Mouse (Mus musculus) liver, embryonic 12.5 days (tissue): ENCODE measurements at regions not wholly inside any gene's neighbourhood (a gene's known extent, or its start where the extent isn't known, plus 50 kb on each side); places are given as distances from the start of the nearest gene placed in this dataset.

ENCODE experiments used
- ATAC-seq: fragments of 200-750 bp; cut with Nextera tagmentation; 2 replicates; pipeline ENCODE4 v1.8.0; 2017; ENCODE audit warnings: moderate number of reproducible peaks, mild to moderate bottlenecking, moderate library complexity
- H3K27ac ChIP-seq: fragments of 300-500 bp; sonication (generic); 2 replicates; pipeline ENCODE4 v1.5.1; 2016; ENCODE audit warnings: mild to moderate bottlenecking
- H3K27me3 ChIP-seq: fragments of 300-500 bp; sonication (generic); replicated peaks from 2 replicates; pipeline ENCODE4 v1.6.1; 2016; ENCODE audit warnings: mild to moderate bottlenecking, moderate library complexity
- H3K36me3 ChIP-seq: fragments of 300-500 bp; sonication (generic); 2 replicates; pipeline ENCODE4 v1.6.1; 2016; ENCODE audit warnings: mild to moderate bottlenecking, moderate library complexity
- H3K4me1 ChIP-seq: fragments of 300-500 bp; sonication (generic); 2 replicates; pipeline ENCODE4 v1.6.1; 2016
- H3K4me2 ChIP-seq: fragments of 300-500 bp; sonication (generic); 2 replicates; pipeline ENCODE4 v1.6.1; 2016; ENCODE audit warnings: mild to moderate bottlenecking, moderate library complexity
- H3K4me3 ChIP-seq: fragments of 300-500 bp; sonication (generic); 2 replicates; pipeline ENCODE4 v1.5.1; 2016; ENCODE audit warnings: mild to moderate bottlenecking, moderate library complexity
- H3K9ac ChIP-seq: fragments of 300-500 bp; sonication (generic); 2 replicates; pipeline ENCODE4 v1.6.1; 2016; ENCODE audit warnings: mild to moderate bottlenecking, moderate library complexity
- H3K9me3 ChIP-seq: fragments of 300-500 bp; sonication (generic); replicated peaks from 2 replicates; pipeline ENCODE4 v1.6.1; 2016; ENCODE audit warnings: mild to moderate bottlenecking, moderate library complexity
- WGBS: fragments of 180-500 bp; shearing (Covaris S2); methylation state at CpG from one replicate; pipeline ENCODE4 v1.1.7; 2016; ENCODE audit not compliant: insufficient replicate concordance; 5-methylcytosine and 5-hydroxymethylcytosine counted together

GRCm38 (mm10) chrX:11541011-11541410 is 213.4 kb downstream of the H2al1j start:
- no peak overlapping the region for H3K27ac ChIP-seq
- no peak overlapping the region for H3K4me2 ChIP-seq
- no peaks in the 10 kb centered on the region for H3K36me3 ChIP-seq
- H3K9ac ChIP-seq: no peak overlapping the region
- H3K4me3 ChIP-seq: no peak overlapping the region
- 0 out of 2 replicates have a peak, but pooled peaks cover 4% of the 10 kb centered on the region for H3K27me3 ChIP-seq
- no peak for ATAC-seq
- WGBS: 25% methylated on average over 2 of the region's 2 CpGs
- no peaks in the 10 kb centered on the region for H3K9me3 ChIP-seq
- no peaks in the 10 kb centered on the region for H3K4me1 ChIP-seq

GRCm38 (mm10) chrX:11550164-11550851 is 222.7 kb downstream of the H2al1j start:
- H3K4me1 ChIP-seq: no peaks in the 10 kb centered on the region
- 23% methylated on average over 12 of the region's 12 CpGs for WGBS
- ATAC-seq: no peak
- no peaks in the 10 kb centered on the region for H3K9me3 ChIP-seq
- H3K4me3 ChIP-seq: no peak overlapping the region
- H3K27ac ChIP-seq: no peak overlapping the region
- no peaks in the 10 kb centered on the region for H3K36me3 ChIP-seq
- H3K27me3 ChIP-seq: peaks cover 40% of the 10 kb centered on the region
- no peak overlapping the region for H3K4me2 ChIP-seq
- H3K9ac ChIP-seq: no peak overlapping the region

- Histone ChIP-seq H3K4me2 (no peak overlapping the region), H3K27me3 (peaks cover 36% of the 10 kb centered on the region), H3K9ac (no peak overlapping the region), H3K4me3 (no peak overlapping the region), H3K4me1 (no peaks in the 10 kb centered on the region), H3K27ac (no peak overlapping the region), H3K9me3 (no peaks in the 10 kb centered on the region), H3K36me3 (no peaks in the 10 kb centered on the region)
- no peak for ATAC-seq
- 50% methylated on average over 5 of the region's 5 CpGs for WGBS
Observed at GRCm38 (mm10) chrX:11552177-11552576, 224.6 kb downstream of the H2al1j start.

GRCm38 (mm10) chrX:11555035-11555570 is 227.5 kb downstream of the H2al1j start:
- no peaks in the 10 kb centered on the region for H3K9me3 ChIP-seq
- no peak overlapping the region for H3K27ac ChIP-seq
- 66% methylated on average over 7 of the region's 7 CpGs for WGBS

GRCm38 (mm10) chrX:11558260-11558659 is 230.6 kb downstream of the H2al1j start:
- Histone ChIP-seq H3K27me3 (0 out of 2 replicates have a peak, but pooled peaks cover 13% of the 10 kb centered on the region), H3K4me2 (no peak overlapping the region), H3K27ac (no peak overlapping the region), H3K36me3 (no peaks in the 10 kb centered on the region), H3K4me3 (no peak overlapping the region), H3K9me3 (no peaks in the 10 kb centered on the region), H3K4me1 (no peaks in the 10 kb centered on the region), H3K9ac (no peak overlapping the region)
- WGBS: 88% methylated on average over 2 of the region's 2 CpGs
- ATAC-seq: no peak

More at GRCm38 (mm10) chrX:11555035-11555570, 227.5 kb downstream of the H2al1j start:
- peaks cover 34% of the 10 kb centered on the region for H3K27me3 ChIP-seq
- no peak overlapping the region for H3K9ac ChIP-seq
- no peak overlapping the region for H3K4me3 ChIP-seq
- H3K36me3 ChIP-seq: no peaks in the 10 kb centered on the region
- no peaks in the 10 kb centered on the region for H3K4me1 ChIP-seq
- ATAC-seq: no peak
- H3K4me2 ChIP-seq: no peak overlapping the region

- Histone ChIP-seq H3K27ac (no peak overlapping the region), H3K4me1 (no peaks in the 10 kb centered on the region), H3K9me3 (no peaks in the 10 kb centered on the region), H3K4me3 (no peak overlapping the region), H3K27me3 (0 out of 2 replicates have a peak, but pooled peaks cover 9% of the 10 kb centered on the region), H3K36me3 (no peaks in the 10 kb centered on the region), H3K4me2 (no peak overlapping the region), H3K9ac (no peak overlapping the region)
- no peak for ATAC-seq
- 51% methylated on average over 13 of the region's 17 CpGs for WGBS
Observed at GRCm38 (mm10) chrX:11560550-11561276, 233.1 kb downstream of the H2al1j start.

- no peak for ATAC-seq
- 0 out of 2 replicates have a peak, but pooled peaks cover 9% of the 10 kb centered on the region for H3K27me3 ChIP-seq
Observed at GRCm38 (mm10) chrX:11565888-11566287, 238.3 kb downstream of the H2al1j start.

GRCm38 (mm10) chrX:11567827-11568226 is 240.2 kb downstream of the H2al1j start:
- H3K27me3 ChIP-seq: 0 out of 2 replicates have a peak, but pooled peaks cover 7% of the 10 kb centered on the region
- no peak overlapping the region for H3K4me3 ChIP-seq
- H3K36me3 ChIP-seq: no peaks in the 10 kb centered on the region
- ATAC-seq: no peak
- H3K9me3 ChIP-seq: no peaks in the 10 kb centered on the region
- H3K27ac ChIP-seq: no peak overlapping the region
- no peaks in the 10 kb centered on the region for H3K4me1 ChIP-seq
- WGBS: 54% methylated on average over 5 of the region's 6 CpGs
- H3K9ac ChIP-seq: no peak overlapping the region
- H3K4me2 ChIP-seq: no peak overlapping the region

More at GRCm38 (mm10) chrX:11565888-11566287, 238.3 kb downstream of the H2al1j start:
- Histone ChIP-seq H3K4me3 (no peak overlapping the region), H3K9ac (no peak overlapping the region), H3K4me1 (no peaks in the 10 kb centered on the region), H3K27ac (no peak overlapping the region), H3K9me3 (no peaks in the 10 kb centered on the region), H3K36me3 (no peaks in the 10 kb centered on the region), H3K4me2 (no peak overlapping the region)
- WGBS: 38% methylated on average over 2 of the region's 2 CpGs

GRCm38 (mm10) chrX:11568262-11568661 is 240.6 kb downstream of the H2al1j start:
- Histone ChIP-seq H3K27me3 (0 out of 2 replicates have a peak, but pooled peaks cover 4% of the 10 kb centered on the region), H3K4me1 (no peaks in the 10 kb centered on the region), H3K27ac (no peak overlapping the region), H3K4me3 (no peak overlapping the region), H3K36me3 (no peaks in the 10 kb centered on the region), H3K9ac (no peak overlapping the region), H3K4me2 (no peak overlapping the region), H3K9me3 (no peaks in the 10 kb centered on the region)
- 60% methylated on average over 5 of the region's 5 CpGs for WGBS
- no peak for ATAC-seq

GRCm38 (mm10) chrX:11574354-11574753 is 246.7 kb downstream of the H2al1j start:
- Histone ChIP-seq H3K27ac (no peak overlapping the region), H3K36me3 (no peaks in the 10 kb centered on the region), H3K4me3 (no peak overlapping the region), H3K9me3 (no peaks in the 10 kb centered on the region), H3K4me2 (no peak overlapping the region), H3K9ac (no peak overlapping the region), H3K27me3 (peaks cover 8% of the 10 kb centered on the region; the same call in 1 of the 2 replicates), H3K4me1 (no peaks in the 10 kb centered on the region)
- no peak for ATAC-seq
- 65% methylated on average over 3 of the region's 3 CpGs for WGBS

GRCm38 (mm10) chrX:11575571-11575970 is 247.9 kb downstream of the H2al1j start:
- no peak overlapping the region for H3K4me3 ChIP-seq
- WGBS: 61% methylated on average over 6 of the region's 6 CpGs
- H3K4me1 ChIP-seq: no peaks in the 10 kb centered on the region
- H3K4me2 ChIP-seq: no peak overlapping the region
- ATAC-seq: no peak
- H3K9ac ChIP-seq: no peak overlapping the region
- H3K27me3 ChIP-seq: peaks cover 8% of the 10 kb centered on the region
- H3K27ac ChIP-seq: no peak overlapping the region
- no peaks in the 10 kb centered on the region for H3K36me3 ChIP-seq
- H3K9me3 ChIP-seq: no peaks in the 10 kb centered on the region

GRCm38 (mm10) chrX:11576287-11576686 is 248.7 kb downstream of the H2al1j start:
- Histone ChIP-seq H3K9ac (no peak overlapping the region), H3K27ac (no peak overlapping the region), H3K4me1 (no peaks in the 10 kb centered on the region), H3K4me2 (no peak overlapping the region), H3K4me3 (no peak overlapping the region), H3K27me3 (peaks cover 8% of the 10 kb centered on the region), H3K9me3 (no peaks in the 10 kb centered on the region), H3K36me3 (no peaks in the 10 kb centered on the region)
- no peak for ATAC-seq
- WGBS: 58% methylated on average over 8 of the region's 8 CpGs
